Mouse (Mus musculus) effector memory CD4-positive, alpha-beta T cell, adult 5 months (primary cell): Measurements from ENCODE around the gene Gm18336. TPM values are rescaled to one million over a fixed set of nuclear protein-coding genes. Genes with fewer than 3 reads are reported as not detected.

Experiments
- polyA plus RNA-seq: library from polyadenylated mRNA; unstranded; fragments of 100-300 nt; shearing (Covaris generic); gene quantifications from one replicate; pipeline ENCODE4 v1.2.1, GENCODE M21; 2017

Gm18336 gene
- not detected for polyA plus RNA-seq

DNA sequence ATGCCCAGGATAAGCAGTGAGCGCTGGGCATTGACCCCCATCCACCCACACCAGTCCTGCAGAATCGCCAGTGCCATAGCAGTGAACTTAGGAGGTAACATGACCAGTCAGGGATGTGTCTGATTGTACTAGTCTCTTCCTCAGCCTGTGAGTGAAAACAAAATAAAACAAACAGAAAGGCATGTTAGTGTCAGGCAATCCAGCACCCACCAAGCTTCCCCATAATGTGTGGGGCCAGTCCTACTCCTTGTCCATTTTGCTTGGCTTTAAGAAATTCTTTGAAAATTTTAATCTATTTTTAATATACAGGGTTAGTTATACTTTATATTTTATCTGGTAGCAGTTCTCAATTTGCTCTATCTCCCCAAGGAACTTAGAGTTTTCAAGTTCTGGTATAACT, at the start of gene Gm18336:
Gene Gm18336 (minus strand): TSS at position 101 of the 400 bp plus-strand sequence.

DNA sequence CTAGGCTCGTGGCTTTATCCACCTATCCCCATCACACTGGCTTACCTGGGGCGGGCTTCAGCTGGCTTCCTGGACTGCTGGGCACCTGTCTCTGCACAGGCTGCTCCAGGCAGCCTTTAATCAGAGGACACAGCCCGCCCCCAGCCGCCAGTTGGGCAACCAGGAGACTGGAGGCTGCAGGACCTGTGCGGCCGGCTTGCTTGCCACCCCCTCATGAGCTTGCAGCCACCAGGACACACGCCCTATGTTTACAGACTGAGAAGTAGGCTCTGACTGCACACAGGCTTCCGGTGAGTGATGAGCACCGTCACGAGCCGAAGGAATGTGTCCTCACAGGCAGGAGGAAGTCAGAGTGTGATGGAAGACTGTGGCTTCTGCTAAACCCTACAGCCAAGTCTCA, 36.7 kb upstream of the Gm18336 start, which contains the start of gene Trex2:
Gene Trex2 (minus strand): TSS at position 93 of the 400 bp plus-strand sequence.

DNA sequence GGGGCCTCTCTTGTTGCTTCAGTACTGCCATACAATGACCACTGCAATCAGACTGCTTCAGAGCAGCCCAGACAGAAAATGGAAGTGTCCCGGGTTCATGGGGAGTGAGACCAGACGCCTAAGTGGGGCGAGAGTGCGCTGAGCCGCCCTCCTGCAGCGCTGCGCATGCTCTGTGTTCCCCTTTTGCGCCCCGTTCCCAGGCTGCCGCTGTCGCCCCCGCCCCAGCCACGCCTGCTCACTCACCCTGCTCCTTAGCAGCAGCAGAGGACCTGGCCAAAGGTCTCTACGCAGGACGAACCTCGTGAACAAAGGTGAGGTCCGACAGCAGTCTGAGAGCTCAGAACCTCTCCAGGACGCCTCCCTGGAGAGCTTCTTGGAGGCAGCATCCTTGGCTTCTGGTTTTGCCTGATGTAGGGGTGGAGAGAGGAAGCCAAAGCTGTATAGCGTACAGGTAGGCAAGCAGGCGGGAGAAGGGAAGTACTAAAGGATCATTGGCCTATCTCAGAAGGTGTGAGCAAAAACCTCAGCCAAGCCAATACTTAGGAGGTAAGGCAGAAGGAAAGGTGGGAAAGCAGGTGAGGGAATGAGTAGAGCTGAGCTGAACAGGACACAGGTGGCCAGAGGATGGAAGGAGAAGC, 12.5 kb upstream of the Gm18336 start, which contains the start of gene Zfp92:
Gene Zfp92 (plus strand): TSS at position 217 of the 638 bp plus-strand sequence.

Other genes with a start within 250 kb of the Gm18336 start
- gene Xlr5b, start 249.9 kb downstream of the Gm18336 start, polyA plus RNA-seq, result not detected
- gene DXBay18, start 249.3 kb downstream of the Gm18336 start, polyA plus RNA-seq, result not detected
- gene Spin2d, start 221.7 kb downstream of the Gm18336 start, polyA plus RNA-seq, result not detected
- 33.5 TPM for gene Xlr3b, start 206.5 kb downstream of the Gm18336 start, polyA plus RNA-seq
- 155 TPM for gene Xlr4b, start 184.4 kb downstream of the Gm18336 start, polyA plus RNA-seq
- gene F8a, start 170.4 kb downstream of the Gm18336 start, polyA plus RNA-seq, result 15.8 TPM
- 66.2 TPM for gene Xlr4c, start 155.6 kb downstream of the Gm18336 start, polyA plus RNA-seq
- gene Xlr3c, start 133.3 kb downstream of the Gm18336 start, polyA plus RNA-seq, result not detected
- not detected for gene Xlr5a, start 105.8 kb downstream of the Gm18336 start, polyA plus RNA-seq
- not detected for gene Xlr5c, start 105.8 kb downstream of the Gm18336 start, polyA plus RNA-seq
- not detected for gene Gm45015, start 61.9 kb downstream of the Gm18336 start, polyA plus RNA-seq
- gene Zfp275, start 56.1 kb downstream of the Gm18336 start, polyA plus RNA-seq, result 12.1 TPM
- not detected for gene Zfp92, start 12.4 kb upstream of the Gm18336 start, polyA plus RNA-seq
- not detected for gene Trex2, start 36.6 kb upstream of the Gm18336 start, polyA plus RNA-seq
- 23.8 TPM for gene Haus7, start 60.3 kb upstream of the Gm18336 start, polyA plus RNA-seq
- not detected for gene Bgn, start 84.9 kb upstream of the Gm18336 start, polyA plus RNA-seq
- gene Atp2b3, start 104.3 kb upstream of the Gm18336 start, polyA plus RNA-seq, result not detected
- gene Dusp9, start 240.7 kb upstream of the Gm18336 start, polyA plus RNA-seq, result 0.27 TPM